Mouse (Mus musculus) heart, embryonic 10.5 days (tissue): ENCODE measurements around the gene Cpeb3. TPM values are rescaled to one million over a fixed set of nuclear protein-coding genes. Genes with fewer than 3 reads are reported as not detected.
"Not testable (repeated sequence)": the region's sequence is repeated elsewhere in the genome, so short reads cannot be mapped to it uniquely, and the experiment has no call there.

Experiments used
- DNase-seq: peaks from one replicate; pipeline ENCODE4 v3.0.0-alpha.2; 2017; ENCODE audit warnings: low spot score
- H3K27ac ChIP-seq: fragments of 300-500 bp; sonication (generic); 2 replicates; pipeline ENCODE4 v1.5.1; 2016; ENCODE audit warnings: mild to moderate bottlenecking
- H3K27me3 ChIP-seq: fragments of 300-500 bp; sonication (generic); 2 replicates; pipeline ENCODE4 v1.6.1; 2016; ENCODE audit warnings: mild to moderate bottlenecking; ENCODE audit not compliant: poor library complexity, insufficient read depth, severe bottlenecking
- H3K36me3 ChIP-seq: fragments of 300-500 bp; sonication (generic); 2 replicates; pipeline ENCODE4 v1.6.1; 2016; ENCODE audit warnings: mild to moderate bottlenecking, moderate library complexity
- H3K4me1 ChIP-seq: fragments of 300-500 bp; sonication (generic); 2 replicates; pipeline ENCODE4 v1.6.1; 2016; ENCODE audit warnings: mild to moderate bottlenecking
- H3K4me3 ChIP-seq: fragments of 300-500 bp; sonication (generic); 2 replicates; pipeline ENCODE4 v1.5.1; 2016; ENCODE audit warnings: mild to moderate bottlenecking, moderate library complexity
- H3K9me3 ChIP-seq: fragments of 300-500 bp; sonication (generic); 2 replicates; pipeline ENCODE4 v1.6.1; 2016; ENCODE audit warnings: mild to moderate bottlenecking, moderate library complexity
- WGBS: fragments of 180-500 bp; shearing (Covaris S2); methylation state at CpG from one replicate; pipeline ENCODE4 v1.1.7; 2016; 5-methylcytosine and 5-hydroxymethylcytosine counted together
- polyA plus RNA-seq: library from polyadenylated mRNA; unstranded; fragments of >200 nt; fragmentation: Nextera tagmentation; extraction: Ambion mirVana; gene quantifications from 2 replicates; pipeline ENCODE4 v1.2.1, GENCODE M21; 2016

Cpeb3 gene
- polyA plus RNA-seq, 1 experiment from 2014 or later = 2.6 TPM

GRCm38 (mm10) chr19:37088043-37088748, 120.2 kb downstream of the Cpeb3 start:
- H3K4me1 ChIP-seq = peaks cover 8% of the 10 kb centered on the region; the same call in 1 of the 2 replicates
- no peaks in the 10 kb centered on the region for H3K36me3 ChIP-seq
- DNase-seq = no peak
- H3K27me3 ChIP-seq = no peaks in the 10 kb centered on the region
- no peak overlapping the region for H3K4me3 ChIP-seq
- 83% methylated on average over 8 of the region's 8 CpGs for WGBS
- H3K27ac ChIP-seq = no peak overlapping the region
- no peaks in the 10 kb centered on the region for H3K9me3 ChIP-seq

- no peak overlapping the region for H3K4me3 ChIP-seq
- no peak for DNase-seq
- 82% methylated on average over 3 of the region's 3 CpGs for WGBS
These were observed 123.9 kb downstream of the Cpeb3 start for GRCm38 (mm10) chr19:37084546-37084945.

GRCm38 (mm10) chr19:37081467-37081866, 126.9 kb downstream of the Cpeb3 start:
- H3K27ac ChIP-seq = no peak overlapping the region
- H3K4me3 ChIP-seq = no peak overlapping the region
- DNase-seq = no peak
- no peaks in the 10 kb centered on the region for H3K9me3 ChIP-seq
- H3K36me3 ChIP-seq = no peaks in the 10 kb centered on the region
- peaks cover 16% of the 10 kb centered on the region for H3K4me1 ChIP-seq
- WGBS = 55% methylated on average over 6 of the region's 6 CpGs
- no peaks in the 10 kb centered on the region for H3K27me3 ChIP-seq

More at GRCm38 (mm10) chr19:37084546-37084945, 123.9 kb downstream of the Cpeb3 start:
- no peaks in the 10 kb centered on the region for H3K27me3 ChIP-seq
- peaks cover 7% of the 10 kb centered on the region for H3K4me1 ChIP-seq
- no peaks in the 10 kb centered on the region for H3K36me3 ChIP-seq
- no peak overlapping the region for H3K27ac ChIP-seq
- no peaks in the 10 kb centered on the region for H3K9me3 ChIP-seq

- Histone ChIP-seq H3K9me3 (no peaks in the 10 kb centered on the region), H3K27ac (no peak overlapping the region), H3K27me3 (no peaks in the 10 kb centered on the region), H3K36me3 (no peaks in the 10 kb centered on the region), H3K4me3 (no peak overlapping the region), H3K4me1 (peaks cover 37% of the 10 kb centered on the region)
- no peak for DNase-seq
- 82% methylated on average over 6 of the region's 6 CpGs for WGBS
These were observed 129.2 kb downstream of the Cpeb3 start for GRCm38 (mm10) chr19:37079151-37079550.

- H3K27ac ChIP-seq = no peak overlapping the region
- peaks cover 37% of the 10 kb centered on the region for H3K4me1 ChIP-seq
- no peaks in the 10 kb centered on the region for H3K9me3 ChIP-seq
- no peak for DNase-seq
- 81% methylated on average over 1 of the region's 1 CpGs for WGBS
- no peak overlapping the region for H3K4me3 ChIP-seq
- H3K36me3 ChIP-seq = no peaks in the 10 kb centered on the region
- H3K27me3 ChIP-seq = no peaks in the 10 kb centered on the region
These were observed 129.8 kb downstream of the Cpeb3 start for GRCm38 (mm10) chr19:37078571-37078970.

- Histone ChIP-seq H3K9me3 (no peaks in the 10 kb centered on the region), H3K36me3 (no peaks in the 10 kb centered on the region), H3K4me1 (peaks cover 37% of the 10 kb centered on the region), H3K4me3 (no peak overlapping the region), H3K27ac (no peak overlapping the region), H3K27me3 (no peaks in the 10 kb centered on the region)
- WGBS = 39% methylated on average over 4 of the region's 4 CpGs
- no peak for DNase-seq
These were observed 130.3 kb downstream of the Cpeb3 start for GRCm38 (mm10) chr19:37078064-37078463.

- WGBS = 81% methylated on average over 4 of the region's 4 CpGs
- H3K4me3 ChIP-seq, H3K27ac ChIP-seq, DNase-seq, H3K27me3 ChIP-seq, H3K36me3 ChIP-seq, H3K9me3 ChIP-seq: not testable (repeated sequence)
- H3K4me1 ChIP-seq = peaks cover 35% of the 10 kb centered on the region
These were observed 131.1 kb downstream of the Cpeb3 start for GRCm38 (mm10) chr19:37077258-37077657.

- no peak for DNase-seq
- Histone ChIP-seq H3K9me3 (no peaks in the 10 kb centered on the region), H3K4me1 (peaks cover 30% of the 10 kb centered on the region), H3K36me3 (no peaks in the 10 kb centered on the region), H3K27me3 (no peaks in the 10 kb centered on the region), H3K27ac (no peak overlapping the region), H3K4me3 (no peak overlapping the region)
- WGBS = 82% methylated on average over 4 of the region's 4 CpGs
These were observed 131.8 kb downstream of the Cpeb3 start for GRCm38 (mm10) chr19:37076646-37077045.

GRCm38 (mm10) chr19:37076116-37076515, 132.3 kb downstream of the Cpeb3 start:
- Histone ChIP-seq H3K27me3 (no peaks in the 10 kb centered on the region), H3K36me3 (no peaks in the 10 kb centered on the region), H3K4me1 (peaks cover 30% of the 10 kb centered on the region), H3K4me3 (no peak overlapping the region), H3K27ac (no peak overlapping the region), H3K9me3 (no peaks in the 10 kb centered on the region)
- WGBS = 21% methylated on average over 2 of the region's 2 CpGs
- no peak for DNase-seq

- H3K9me3 ChIP-seq = no peaks in the 10 kb centered on the region
- no peak overlapping the region for H3K27ac ChIP-seq
- 74% methylated on average over 7 of the region's 7 CpGs for WGBS
- DNase-seq = no peak
- H3K4me1 ChIP-seq = peaks cover 30% of the 10 kb centered on the region
- H3K36me3 ChIP-seq = no peaks in the 10 kb centered on the region
- no peaks in the 10 kb centered on the region for H3K27me3 ChIP-seq
- no peak overlapping the region for H3K4me3 ChIP-seq
These were observed 132.7 kb downstream of the Cpeb3 start for GRCm38 (mm10) chr19:37075690-37076089.

- peaks cover 30% of the 10 kb centered on the region for H3K4me1 ChIP-seq
- no peaks in the 10 kb centered on the region for H3K27me3 ChIP-seq
- H3K36me3 ChIP-seq = no peaks in the 10 kb centered on the region
- H3K9me3 ChIP-seq = no peaks in the 10 kb centered on the region
- no peak for DNase-seq
- no peak overlapping the region for H3K4me3 ChIP-seq
- no peak overlapping the region for H3K27ac ChIP-seq
- WGBS = 54% methylated on average over 5 of the region's 5 CpGs
These were observed 133.7 kb downstream of the Cpeb3 start for GRCm38 (mm10) chr19:37074726-37075125.

- Histone ChIP-seq H3K4me1 (peaks cover 30% of the 10 kb centered on the region), H3K36me3 (no peaks in the 10 kb centered on the region), H3K27me3 (no peaks in the 10 kb centered on the region), H3K27ac (no peak overlapping the region), H3K9me3 (no peaks in the 10 kb centered on the region), H3K4me3 (no peak overlapping the region)
- WGBS = 92% methylated on average over 3 of the region's 3 CpGs
- DNase-seq = no peak
These were observed 134.1 kb downstream of the Cpeb3 start for GRCm38 (mm10) chr19:37074276-37074675.

- Histone ChIP-seq H3K27ac (no peak overlapping the region), H3K27me3 (no peaks in the 10 kb centered on the region), H3K9me3 (no peaks in the 10 kb centered on the region), H3K4me1 (peaks cover 25% of the 10 kb centered on the region), H3K4me3 (no peak overlapping the region), H3K36me3 (no peaks in the 10 kb centered on the region)
- no peak for DNase-seq
- 39% methylated on average over 5 of the region's 5 CpGs for WGBS
These were observed 135.4 kb downstream of the Cpeb3 start for GRCm38 (mm10) chr19:37072871-37073629.
